In the genomic region with DNA sequence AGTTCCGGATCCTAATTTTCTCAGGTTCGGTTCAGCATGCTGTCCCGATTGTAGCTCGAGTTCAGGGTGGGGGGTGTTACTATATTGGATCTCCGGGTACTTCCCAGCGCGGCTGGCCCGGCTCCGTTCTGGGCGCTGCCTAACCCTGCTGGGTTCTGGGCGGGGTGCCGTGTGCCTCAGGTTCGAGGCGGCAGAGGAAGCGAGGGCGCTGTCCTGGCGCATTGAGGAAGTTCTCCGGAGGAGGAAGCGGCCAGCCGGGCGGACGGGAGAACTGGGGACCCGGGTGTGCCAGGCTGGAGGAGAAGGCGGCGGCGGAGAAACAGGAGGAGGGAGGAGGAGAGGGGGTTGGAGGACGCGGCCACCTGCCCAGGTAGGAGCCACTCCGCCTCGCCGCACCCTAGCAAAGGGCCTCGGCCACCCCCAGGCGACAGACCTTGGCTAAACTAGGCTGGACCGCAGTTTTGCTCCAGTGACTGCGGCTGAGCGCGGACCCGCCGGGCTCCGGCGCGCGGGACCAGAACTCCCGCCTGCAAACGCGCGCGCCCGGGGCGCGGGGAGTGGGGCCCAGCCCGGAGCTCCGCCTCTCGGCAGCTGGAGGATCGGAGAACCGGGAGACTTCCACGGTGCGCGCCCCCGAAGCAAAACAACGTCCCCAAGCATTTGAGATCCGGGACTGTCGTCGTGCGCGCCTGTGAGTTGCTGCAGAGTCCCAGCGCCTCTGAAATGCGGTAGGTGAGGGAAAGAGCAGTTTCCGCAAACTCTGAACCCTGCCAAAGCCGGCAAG, we compare ENCODE assay signal across 8 mouse cellular contexts. TPM values are rescaled to one million over a fixed set of nuclear protein-coding genes. Genes with fewer than 3 reads are reported as not detected.
DNase-seq lines count a peak whose midpoint lies in the region; ATAC-seq and TF ChIP-seq lines count a peak whose summit lies in the region.

Syk (plus strand) TSS at position 296 of the 784 bp plus-strand sequence.

- H3K9me3 ChIP-seq in hindbrain, embryonic 15.5 days, result no peaks in the 10 kb centered on the region
- H3K9me3 ChIP-seq in limb, embryonic 12.5 days, result no peaks in the 10 kb centered on the region
- no peaks in the 10 kb centered on the region for H3K9me3 ChIP-seq in midbrain, embryonic 12.5 days

- H3K4me2 ChIP-seq in hindbrain, embryonic 15.5 days, result peak within 1 kb of the TSS; percentile 99
- peak within 1 kb of the TSS; percentile 93 for H3K4me2 ChIP-seq in limb, embryonic 12.5 days
- peak within 1 kb of the TSS; percentile 98 for H3K4me2 ChIP-seq in midbrain, embryonic 12.5 days (replicated peaks)

- H3K27ac ChIP-seq in brown adipose tissue, adult 24 weeks (replicated peaks; ENCODE audit: low read depth, low read length), result peak within 1 kb of the TSS; percentile 80
- peak within 1 kb of the TSS; percentile 74 for H3K27ac ChIP-seq in gastrocnemius, adult 2 months
- no peak within 1 kb of the TSS for H3K27ac ChIP-seq in hindbrain, embryonic 15.5 days (replicated peaks)
- no peak within 1 kb of the TSS for H3K27ac ChIP-seq in limb, embryonic 12.5 days
- no peak within 1 kb of the TSS for H3K27ac ChIP-seq in midbrain, embryonic 12.5 days (replicated peaks)

- peak within 1 kb of the TSS; percentile 61 for H3K4me3 ChIP-seq in brown adipose tissue, adult 24 weeks (ENCODE audit: insufficient read depth, low read depth, low read length)
- H3K4me3 ChIP-seq in gastrocnemius, adult 2 months, result peak within 1 kb of the TSS; percentile 74
- H3K4me3 ChIP-seq in hindbrain, embryonic 15.5 days, result peak within 1 kb of the TSS; percentile 60
- H3K4me3 ChIP-seq in limb, embryonic 12.5 days (replicated peaks), result peak within 1 kb of the TSS; percentile 61
- peak within 1 kb of the TSS; percentile 60 for H3K4me3 ChIP-seq in midbrain, embryonic 12.5 days

- peaks cover 27% of the 10 kb centered on the region for H3K27me3 ChIP-seq in hindbrain, embryonic 15.5 days
- peaks cover 30% of the 10 kb centered on the region for H3K27me3 ChIP-seq in limb, embryonic 12.5 days
- H3K27me3 ChIP-seq in midbrain, embryonic 12.5 days, result peaks cover 37% of the 10 kb centered on the region

- ATAC-seq in hindbrain, embryonic 15.5 days (ENCODE audit: low FRiP score, low read depth), result peak; percentile 74; the same call in 1 of the 2 replicates
- ATAC-seq in limb, embryonic 12.5 days (ENCODE audit: insufficient number of reproducible peaks, insufficient read depth, low FRiP score, low TSS enrichment, low read depth), result 0 out of 2 replicates have a peak, but pooled peaks have one; percentile 56
- ATAC-seq in midbrain, embryonic 12.5 days (ENCODE audit: low FRiP score, low read depth), result peak; percentile 44; the same call in 1 of the 2 replicates

- H3K9ac ChIP-seq in hindbrain, embryonic 15.5 days, result peak within 1 kb of the TSS; percentile 51
- peak within 1 kb of the TSS; percentile 63 for H3K9ac ChIP-seq in limb, embryonic 12.5 days (replicated peaks)
- H3K9ac ChIP-seq in midbrain, embryonic 12.5 days (replicated peaks), result peak within 1 kb of the TSS; percentile 47; the same call in 1 of the 2 replicates

- no peaks in the 10 kb centered on the region for H3K4me1 ChIP-seq in brown adipose tissue, adult 24 weeks (ENCODE audit: control insufficient read depth, insufficient read depth, insufficient read length, low read length)
- H3K4me1 ChIP-seq in hindbrain, embryonic 15.5 days (replicated peaks), result peaks cover 12% of the 10 kb centered on the region
- peaks cover 7% of the 10 kb centered on the region for H3K4me1 ChIP-seq in limb, embryonic 12.5 days (replicated peaks)
- H3K4me1 ChIP-seq in midbrain, embryonic 12.5 days, result peaks cover 15% of the 10 kb centered on the region; the same call in 1 of the 2 replicates

- intact Hi-C loops in gastrocnemius, adult 2 months (cut with DNase I), result no loop called here

- DNase-seq in ES-CJ7 (ENCODE audit: low read depth, low spot score), result peak; percentile 66
- peak; percentile 74 for DNase-seq in gastrocnemius, adult 2 months
- peak; percentile 46 for DNase-seq in spleen, adult 12 weeks (ENCODE audit: low spot score)
- DNase-seq in adipocyte (ENCODE audit: low spot score), result no peak

- WGBS in hindbrain, embryonic 15.5 days, result under 1% methylated on average over 65 of the region's 70 CpGs
- under 1% methylated on average over 70 of the region's 70 CpGs for WGBS in limb, embryonic 12.5 days
- WGBS in midbrain, embryonic 12.5 days, result under 1% methylated on average over 70 of the region's 70 CpGs

- TF ChIP-seq CTCF in gastrocnemius, adult 2 months (IDR thresholded peaks at IDR 0.05), result no peak

- no peaks in the 10 kb centered on the region for H3K36me3 ChIP-seq in hindbrain, embryonic 15.5 days
- H3K36me3 ChIP-seq in limb, embryonic 12.5 days, result no peaks in the 10 kb centered on the region
- H3K36me3 ChIP-seq in midbrain, embryonic 12.5 days, result no peaks in the 10 kb centered on the region

RNA-seq across cellular contexts. Expression of gene Syk, which starts in this region (rescaled TPM):
- 2.7 and 3.8 TPM in 2 replicates for polyA plus RNA-seq in brown adipose tissue, adult 24 weeks (2012; ENCODE audit: insufficient read depth, insufficient read length, missing spikeins)
- 1 to 10 TPM; 1.9 to 2.2 TPM for total RNA-seq in gastrocnemius, adult 2 months (2021)
- polyA plus RNA-seq in hindbrain, embryonic 15.5 days (2015; fragmentation: Nextera tagmentation; extraction: Ambion mirVana), result 1.2 and 1.4 TPM in 2 replicates
- polyA plus RNA-seq in limb, embryonic 12.5 days (2016; fragmentation: Nextera tagmentation; extraction: Ambion mirVana), result 2.4 and 2.8 TPM in 2 replicates
- polyA plus RNA-seq in midbrain, embryonic 12.5 days (2016; fragmentation: Nextera tagmentation; extraction: Ambion mirVana), result 2.2 and 3.2 TPM in 2 replicates

Comparison
In these comparisons a context has a peak if more than half of its experiments do, and no peak if none do; other contexts are left out.
1. H3K27ac ChIP-seq: peak in brown adipose tissue, adult 24 weeks (single experiment) and gastrocnemius, adult 2 months (single experiment); none in hindbrain, embryonic 15.5 days (single experiment), limb, embryonic 12.5 days (single experiment) and midbrain, embryonic 12.5 days (single experiment).
2. Peak in every context shown above with its lines, with median percentiles within 50 percentile points of each other: H3K4me3 ChIP-seq, ATAC-seq, H3K4me2 ChIP-seq and H3K9ac ChIP-seq.